Mouse (Mus musculus) CH12.LX (cell line): Measurements from ENCODE around the gene Iqcn.

Experiments
- BHLHE40 ChIP-seq: IDR thresholded peaks from 2 replicates; pipeline ENCODE4 v1.6.1; 2011; ENCODE audit warnings: mild to moderate bottlenecking, low read depth, low read length, improper control_type of control experiment
- CTCF ChIP-seq, 2 experiments: IDR thresholded peaks in 1 of 2; conservative IDR thresholded peaks in 1 of 2; 2 replicates each; pipeline ENCODE4 v1.5.1; 2011 to 2012; ENCODE audit warnings: low read depth in 2 of 2, low read length in 2 of 2, improper control_type of control experiment in 1 of 2, inconsistent platforms in 1 of 2, mild to moderate bottlenecking in 1 of 2, moderate library complexity in 1 of 2
- EP300 ChIP-seq: IDR thresholded peaks from 2 replicates; pipeline ENCODE4 v1.6.1; 2011; ENCODE audit warnings: low read length, improper control_type of control experiment
- GABPA ChIP-seq: IDR thresholded peaks from 2 replicates; pipeline ENCODE4 v1.6.1; 2012; ENCODE audit warnings: low read depth, low read length, improper control_type of control experiment, inconsistent platforms; ENCODE audit not compliant: insufficient replicate concordance
- HCFC1 ChIP-seq: IDR thresholded peaks from 2 replicates; pipeline ENCODE4 v1.6.1; 2012; ENCODE audit warnings: low read depth, mild to moderate bottlenecking, inconsistent platforms, low read length, improper control_type of control experiment
- KAT2A ChIP-seq: IDR thresholded peaks from 2 replicates; pipeline ENCODE4 v1.6.1; 2012; ENCODE audit warnings: low read length, improper control_type of control experiment, inconsistent platforms; ENCODE audit not compliant: insufficient replicate concordance
- MAX ChIP-seq: IDR thresholded peaks from 2 replicates; pipeline ENCODE4 v1.6.1; 2011; ENCODE audit warnings: low read length, improper control_type of control experiment
- POLR2A ChIP-seq: IDR thresholded peaks from 2 replicates; pipeline ENCODE4 v1.6.1; 2011; ENCODE audit warnings: low read depth, mild to moderate bottlenecking, improper control_type of control experiment, low read length
- POLR2AphosphoS2 ChIP-seq: IDR thresholded peaks from 2 replicates; pipeline ENCODE4 v1.6.1; 2011; ENCODE audit warnings: low read depth, low read length, improper control_type of control experiment
- SIN3A ChIP-seq: IDR thresholded peaks from 2 replicates; pipeline ENCODE4 v1.6.1; 2012; ENCODE audit warnings: low read length, improper control_type of control experiment, inconsistent platforms

DNA sequence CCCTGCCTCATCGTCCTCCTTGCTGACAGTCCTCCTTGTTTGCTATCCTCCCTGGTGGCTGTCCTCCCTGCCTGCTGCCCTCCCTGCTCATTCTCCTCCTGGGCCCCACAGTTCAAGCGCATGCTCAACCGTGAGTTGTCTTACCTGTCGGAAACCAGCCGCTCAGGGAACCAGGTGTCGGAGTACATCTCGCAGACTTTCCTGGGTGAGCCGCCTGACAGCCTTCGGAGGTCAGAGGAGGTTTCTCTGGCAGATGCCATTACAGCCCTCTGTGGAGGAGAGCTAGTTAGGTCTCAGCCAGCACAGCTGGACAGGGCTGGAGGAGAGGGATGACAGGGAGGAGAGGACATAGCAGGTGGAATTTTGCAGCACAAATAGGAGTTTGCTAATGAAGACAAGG is 43.4 kb downstream of the Iqcn start:
- TF ChIP-seq SIN3A (no peak), MAX (no peak), POLR2A (no peak), HCFC1 (no peak), BHLHE40 (no peak), POLR2AphosphoS2 (no peak), EP300 (no peak), CTCF (conservative IDR thresholded peaks at IDR 0.05 in 1 of 2, IDR thresholded peaks at IDR 0.05 in 1 of 2; ENCODE audit: low read depth in 2 of 2, low read length in 2 of 2) (no peak), GABPA (no peak), KAT2A (no peak)
